Mouse (Mus musculus) liver, adult 2 months (tissue): ENCODE results near the gene Gtf2i.

ENCODE experiments used
- CTCF ChIP-seq: fragments of 200-500 bp; IDR thresholded peaks from 2 replicates; pipeline ENCODE4 v1.5.1; 2011; ENCODE audit warnings: low read depth, low read length, control low read depth
- POLR2A ChIP-seq: fragments of 200-500 bp; IDR thresholded peaks from 2 replicates; pipeline ENCODE4 v1.6.1; 2011; ENCODE audit warnings: low read length, control low read depth; ENCODE audit not compliant: insufficient read depth; ENCODE audit errors: extremely low read depth

GRCm38 (mm10) chr5:134271421-134271820 lies 43.1 kb downstream of the Gtf2i start:
- TF ChIP-seq POLR2A: no peak
- no peak for TF ChIP-seq CTCF
